Mouse (Mus musculus): ENCODE results near the gene Nrg4.

- TF ChIP-seq CTCF (conservative IDR thresholded peaks at IDR 0.05; ENCODE audit: insufficient read depth, insufficient read length, low read depth, low read length) (no peak), POLR2A (IDR thresholded peaks at IDR 0.05; ENCODE audit: low read depth, low read length) (no peak)
These were observed 62.0 kb downstream of the Nrg4 start for GRCm38 (mm10) chr9:55264356-55265302.

Data from kidney, adult 2 months (tissue).